Mouse (Mus musculus) retina, postnatal 7 days (tissue): ENCODE results near the gene Wdr47.
"Not testable (repeated sequence)": the region's sequence is repeated elsewhere in the genome, so short reads cannot be mapped to it uniquely, and the experiment has no call there.

Experiments
- DNase-seq: peaks from one replicate; pipeline ENCODE4 v3.0.0-alpha.2; 2012; ENCODE audit warnings: low read depth, low spot score

Gene Wdr47

GRCm38 (mm10) chr3:108590786-108591529 is at the start of gene Wdr47:
Wdr47 (plus strand) TSS chr3:108591279.
- peak; percentile 92 for DNase-seq

GRCm38 (mm10) chr3:108542299-108542698 is 48.8 kb upstream of the Wdr47 start:
- DNase-seq, result no peak

- no peak for DNase-seq
Measured at GRCm38 (mm10) chr3:108554111-108554561, 36.9 kb upstream of the Wdr47 start.

- peak; percentile 96 for DNase-seq
Measured at GRCm38 (mm10) chr3:108554587-108555312, 36.3 kb upstream of the Wdr47 start.

GRCm38 (mm10) chr3:108557888-108558287 is 33.2 kb upstream of the Wdr47 start:
- no peak for DNase-seq

GRCm38 (mm10) chr3:108562133-108562730 is 28.8 kb upstream of the Wdr47 start, which contains the start of gene Tmem167b:
Tmem167b (minus strand) TSS chr3:108562466.
- peak; percentile 98 for DNase-seq

- DNase-seq, result no peak
Measured at GRCm38 (mm10) chr3:108562777-108563271, 28.3 kb upstream of the Wdr47 start.

GRCm38 (mm10) chr3:108563309-108563708 is 27.8 kb upstream of the Wdr47 start:
- peak; percentile 71 for DNase-seq

- no peak for DNase-seq
Measured at GRCm38 (mm10) chr3:108567990-108568877, 22.8 kb upstream of the Wdr47 start.

- not testable (repeated sequence) for DNase-seq
Measured at GRCm38 (mm10) chr3:108569636-108570035, 21.4 kb upstream of the Wdr47 start.

GRCm38 (mm10) chr3:108570813-108571212 is 20.3 kb upstream of the Wdr47 start:
- no peak for DNase-seq

GRCm38 (mm10) chr3:108571443-108572294 is 19.4 kb upstream of the Wdr47 start, which contains the start of gene Taf13:
Taf13 (plus strand) TSS chr3:108571698.
- DNase-seq, result peak; percentile 95

GRCm38 (mm10) chr3:108572309-108573010 is 18.6 kb upstream of the Wdr47 start:
- no peak for DNase-seq

GRCm38 (mm10) chr3:108574018-108574417 is 17.1 kb upstream of the Wdr47 start:
- no peak for DNase-seq

- DNase-seq, result no peak
Measured at GRCm38 (mm10) chr3:108584580-108584979, 6.5 kb upstream of the Wdr47 start.

GRCm38 (mm10) chr3:108588446-108588845 is 2.6 kb upstream of the Wdr47 start:
- DNase-seq, result no peak

- DNase-seq, result no peak
Measured at GRCm38 (mm10) chr3:108591530-108592522, 747 bp downstream of the Wdr47 start.

GRCm38 (mm10) chr3:108608906-108609305 is 17.8 kb downstream of the Wdr47 start:
- no peak for DNase-seq
